Mouse (Mus musculus): ENCODE measurements around the gene Ano2.

- no peak for TF ChIP-seq E2F4 (IDR thresholded peaks at IDR 0.05; ENCODE audit: insufficient replicate concordance, low read depth, low read length)
- TF ChIP-seq CTCF (conservative IDR thresholded peaks at IDR 0.05 in 1 of 2, IDR thresholded peaks at IDR 0.05 in 1 of 2; ENCODE audit: low read depth in 2 of 2, low read length in 2 of 2): no peak
- TF ChIP-seq POLR2A (IDR thresholded peaks at IDR 0.05; ENCODE audit: low read depth, low read length): no peak
- TF ChIP-seq SMC3 (IDR thresholded peaks at IDR 0.05; ENCODE audit: low read depth, low read length): no peak
- no peak for TF ChIP-seq IRF4 (IDR thresholded peaks at IDR 0.05; ENCODE audit: low read depth, low read length)
- no peak for TF ChIP-seq ZNF384 (IDR thresholded peaks at IDR 0.05; ENCODE audit: low read depth, low read length)
These were observed 293.8 kb downstream of the Ano2 start for GRCm38 (mm10) chr6:125984050-125984449.
